15 mouse cellular contexts compared by ENCODE assay signal in the genomic region with DNA sequence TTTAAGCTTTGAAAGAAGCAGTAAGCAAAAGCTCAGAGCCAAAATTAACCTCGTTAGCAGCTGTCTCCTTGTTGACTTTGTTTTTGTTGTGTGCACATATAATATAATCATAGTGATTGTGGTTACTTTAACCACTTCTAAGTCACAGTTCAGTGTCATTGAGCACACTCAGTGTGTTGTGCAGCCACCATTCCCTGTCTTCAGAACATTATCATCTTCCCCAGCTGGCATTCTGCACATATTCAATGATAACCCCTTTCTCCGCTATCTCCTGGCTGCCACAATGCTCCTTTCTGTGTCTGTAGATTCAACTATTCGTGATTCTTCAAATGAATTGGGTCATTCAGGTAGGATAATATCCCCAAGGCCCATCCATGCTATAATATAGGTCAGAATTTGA. TPM values are rescaled to one million over a fixed set of nuclear protein-coding genes. Genes with fewer than 3 reads are reported as not detected.
DNase-seq lines count a peak whose midpoint lies in the region; ATAC-seq and TF ChIP-seq lines count a peak whose summit lies in the region.
"Had no signal": no experiment of that assay in that cellular context is flagged by ENCODE, and none has a peak within 500 bp of the region (broad histone marks: within the 10 kb centered on the region; RNA-seq: fewer than 3 reads in every experiment).

No protein-coding gene starts in this region.

- H3K4me3 ChIP-seq in heart, postnatal 0 days (ENCODE audit: low read depth, low read length): no peak overlapping the region
- H3K4me3 ChIP-seq in liver, embryonic 12.5 days: no peak overlapping the region
- no peak overlapping the region for H3K4me3 ChIP-seq in hindbrain, embryonic 10.5 days
- H3K4me3 ChIP-seq: forebrain, embryonic 12.5 days; gastrocnemius, adult 2 months; lung, embryonic 15.5 days had no signal

- TF ChIP-seq CTCF in heart, postnatal 0 days (IDR thresholded peaks at IDR 0.05; ENCODE audit: low read depth): no peak

- peak overlapping the region; percentile 1; the same call in 1 of the 2 replicates for H3K27ac ChIP-seq in heart, postnatal 0 days (ENCODE audit: low read depth)
- no peak overlapping the region for H3K27ac ChIP-seq in liver, embryonic 12.5 days
- H3K27ac ChIP-seq in hindbrain, embryonic 10.5 days: no peak overlapping the region
- H3K27ac ChIP-seq: forebrain, embryonic 12.5 days; gastrocnemius, adult 2 months; hindbrain, postnatal 0 days; kidney, postnatal 0 days; lung, embryonic 15.5 days had no signal

- WGBS in heart, postnatal 0 days: 56% methylated on average over 3 of the region's 3 CpGs
- 19% methylated on average over 3 of the region's 3 CpGs for WGBS in liver, embryonic 12.5 days (ENCODE audit: insufficient replicate concordance)
- WGBS in hindbrain, embryonic 10.5 days: 78% methylated on average over 3 of the region's 3 CpGs

- H3K4me2 ChIP-seq in heart, postnatal 0 days (ENCODE audit: low read depth, low read length): no peak overlapping the region
- H3K4me2 ChIP-seq in liver, embryonic 12.5 days: peak overlapping the region; percentile 0; the same call in 1 of the 2 replicates
- H3K4me2 ChIP-seq: forebrain, embryonic 12.5 days; lung, embryonic 15.5 days had no signal

- H3K4me1 ChIP-seq in heart, postnatal 0 days (ENCODE audit: control insufficient read depth, insufficient read depth): peaks cover 26% of the 10 kb centered on the region
- H3K4me1 ChIP-seq in liver, embryonic 12.5 days: peaks cover 48% of the 10 kb centered on the region
- peaks cover 4% of the 10 kb centered on the region; the same call in 1 of the 2 replicates for H3K4me1 ChIP-seq in hindbrain, embryonic 10.5 days (replicated peaks)

- H3K27me3 ChIP-seq in heart, postnatal 0 days (ENCODE audit: control insufficient read depth, insufficient read depth, low read length): no peaks in the 10 kb centered on the region
- H3K27me3 ChIP-seq in liver, embryonic 12.5 days (replicated peaks): no peaks in the 10 kb centered on the region
- H3K27me3 ChIP-seq in hindbrain, embryonic 10.5 days (ENCODE audit: insufficient read depth, poor library complexity, severe bottlenecking): no peaks in the 10 kb centered on the region
- H3K27me3 ChIP-seq: forebrain, embryonic 12.5 days; lung, embryonic 15.5 days had no signal

- DNase-seq in heart, postnatal 0 days (ENCODE audit: low spot score): no peak
- DNase-seq in heart, adult 11 months: no peak
- no peak for DNase-seq in hindbrain, embryonic 10.5 days (ENCODE audit: low spot score)
- DNase-seq: adrenal gland, adult 8-10 months; cerebellum, postnatal 10 days; gastrocnemius, adult 2 months had no signal

- no peak overlapping the region for H3K9ac ChIP-seq in heart, postnatal 0 days (replicated peaks; ENCODE audit: low read depth, low read length)
- no peak overlapping the region for H3K9ac ChIP-seq in liver, embryonic 12.5 days
- H3K9ac ChIP-seq: forebrain, embryonic 12.5 days; lung, embryonic 15.5 days had no signal

- no peaks in the 10 kb centered on the region for H3K9me3 ChIP-seq in heart, postnatal 0 days (replicated peaks; ENCODE audit: control insufficient read depth, low read length)
- no peaks in the 10 kb centered on the region for H3K9me3 ChIP-seq in liver, embryonic 12.5 days (replicated peaks)
- H3K9me3 ChIP-seq in hindbrain, embryonic 10.5 days: no peaks in the 10 kb centered on the region
- H3K9me3 ChIP-seq: forebrain, embryonic 12.5 days; lung, embryonic 15.5 days had no signal

- TF ChIP-seq EP300 in heart, postnatal 0 days (IDR thresholded peaks at IDR 0.05; ENCODE audit: low read depth): no peak

- no peaks in the 10 kb centered on the region for H3K36me3 ChIP-seq in heart, postnatal 0 days (replicated peaks; ENCODE audit: control insufficient read depth, insufficient read depth, low read length)
- no peaks in the 10 kb centered on the region for H3K36me3 ChIP-seq in liver, embryonic 12.5 days
- no peaks in the 10 kb centered on the region for H3K36me3 ChIP-seq in hindbrain, embryonic 10.5 days
- H3K36me3 ChIP-seq: forebrain, embryonic 12.5 days; lung, embryonic 15.5 days had no signal

- ATAC-seq in heart, postnatal 0 days (ENCODE audit: insufficient read depth, low read depth): no peak
- peak; percentile 16 for ATAC-seq in common myeloid progenitor, adult 5-6 weeks (replicated peaks; ENCODE audit: low read depth, poor library complexity, severe bottlenecking)
- ATAC-seq in liver, embryonic 12.5 days: peak; percentile 65; the same call in 1 of the 2 replicates
- peak; percentile 57 for ATAC-seq in megakaryocyte-erythroid progenitor cell, adult 5-6 weeks (replicated peaks; ENCODE audit: low FRiP score, low TSS enrichment, poor library complexity, severe bottlenecking)
- no peak for ATAC-seq in activated CD4-positive, CD25-positive, alpha-beta regulatory T cell, adult 4 months
- ATAC-seq: hindbrain, postnatal 0 days; intestine, postnatal 0 days had no signal

RNA-seq across cellular contexts. Expression of a gene that starts 21.9 kb away (rescaled TPM):
- total RNA-seq in heart, postnatal 0 days (2014; rRNA removed; ENCODE audit: low replicate concordance): 6.1 and 25.0 TPM in 2 replicates
- 5.1 and 5.3 TPM in 2 replicates for polyA plus RNA-seq in heart, postnatal 0 days (2015; fragmentation: Nextera tagmentation; extraction: Ambion mirVana)
- total RNA-seq in common myeloid progenitor, adult 5-6 weeks (2017): 50.2 and 68.2 TPM in 2 replicates
- 5.4 and 7.0 TPM in 2 replicates for polyA plus RNA-seq in liver, embryonic 12.5 days (2016; fragmentation: Nextera tagmentation; extraction: Ambion mirVana)
- 6.6 and 12.2 TPM in 2 replicates for total RNA-seq in megakaryocyte-erythroid progenitor cell, adult 5-6 weeks (2014; fragmentation: Nextera tagmentation)
- 5.5 and 11.3 TPM in 2 replicates for total RNA-seq in megakaryocyte-erythroid progenitor cell, adult 5-6 weeks (2017)
- 10 to 100 TPM in 1 of 2 experiments, 1 to 10 TPM in 1; 8.7 to 12.2 TPM for polyA plus RNA-seq in activated CD4-positive, CD25-positive, alpha-beta regulatory T cell, adult 4 months (2017; shearing (Covaris generic))
- polyA plus RNA-seq in hindbrain, embryonic 10.5 days (2016; fragmentation: Nextera tagmentation; extraction: Ambion mirVana): 8.9 and 12.2 TPM in 2 replicates

Comparison
In these comparisons a context has a peak if more than half of its experiments do, and no peak if none do; other contexts are left out.
1. ATAC-seq: peak in common myeloid progenitor, adult 5-6 weeks (single experiment), liver, embryonic 12.5 days (single experiment) and megakaryocyte-erythroid progenitor cell, adult 5-6 weeks (single experiment); none in heart, postnatal 0 days (single experiment) and activated CD4-positive, CD25-positive, alpha-beta regulatory T cell, adult 4 months (single experiment).